Mouse (Mus musculus): Measurements from ENCODE around the gene Tnks2. TPM values are rescaled to one million over a fixed set of nuclear protein-coding genes. Genes with fewer than 3 reads are reported as not detected.

The Tnks2 gene
- polyA plus RNA-seq, 1 experiment from 2014 or later = 13.9 TPM

- H3K4me1 ChIP-seq (replicated peaks; ENCODE audit: control insufficient read depth, insufficient read depth) = no peaks in the 10 kb centered on the region
- TF ChIP-seq CTCF (IDR thresholded peaks at IDR 0.05; ENCODE audit: low read depth) = no peak
- TF ChIP-seq EP300 (optimal IDR thresholded peaks at IDR 0.05) = no peak
- H3K36me3 ChIP-seq (ENCODE audit: control insufficient read depth, insufficient read depth, low read length) = peaks cover 29% of the 10 kb centered on the region
- no peaks in the 10 kb centered on the region for H3K27me3 ChIP-seq (ENCODE audit: control insufficient read depth, insufficient read depth, low read length)
- 87% methylated on average over 3 of the region's 3 CpGs for WGBS
- no peak overlapping the region for H3K27ac ChIP-seq (replicated peaks)
- ATAC-seq (ENCODE audit: low FRiP score, low TSS enrichment) (no peak), DNase-seq (ENCODE audit: low spot score) (no peak)
- H3K4me2 ChIP-seq (replicated peaks; ENCODE audit: low read depth) = no peak overlapping the region
- no peak overlapping the region for H3K9ac ChIP-seq (ENCODE audit: low read length)
- no peak overlapping the region for H3K4me3 ChIP-seq (ENCODE audit: low read depth, low read length)
- H3K9me3 ChIP-seq (ENCODE audit: control insufficient read depth, low read length) = no peaks in the 10 kb centered on the region
Measured at GRCm38 (mm10) chr19:36887706-36888105, 53.7 kb downstream of the Tnks2 start.

GRCm38 (mm10) chr19:36891746-36892145 lies 57.7 kb downstream of the Tnks2 start:
- Histone ChIP-seq H3K27me3 (ENCODE audit: control insufficient read depth, insufficient read depth, low read length) (no peaks in the 10 kb centered on the region), H3K4me3 (ENCODE audit: low read depth, low read length) (no peak overlapping the region), H3K4me1 (replicated peaks; ENCODE audit: control insufficient read depth, insufficient read depth) (no peaks in the 10 kb centered on the region), H3K9me3 (ENCODE audit: control insufficient read depth, low read length) (no peaks in the 10 kb centered on the region), H3K27ac (replicated peaks) (no peak overlapping the region), H3K9ac (ENCODE audit: low read length) (no peak overlapping the region), H3K4me2 (replicated peaks; ENCODE audit: low read depth) (no peak overlapping the region), H3K36me3 (ENCODE audit: control insufficient read depth, insufficient read depth, low read length) (peaks cover 16% of the 10 kb centered on the region)
- TF ChIP-seq CTCF (IDR thresholded peaks at IDR 0.05; ENCODE audit: low read depth) (no peak), EP300 (optimal IDR thresholded peaks at IDR 0.05) (no peak)
- DNase-seq (ENCODE audit: low spot score) (no peak), ATAC-seq (ENCODE audit: low FRiP score, low TSS enrichment) (no peak)
- 93% methylated on average over 3 of the region's 3 CpGs for WGBS

DNA sequence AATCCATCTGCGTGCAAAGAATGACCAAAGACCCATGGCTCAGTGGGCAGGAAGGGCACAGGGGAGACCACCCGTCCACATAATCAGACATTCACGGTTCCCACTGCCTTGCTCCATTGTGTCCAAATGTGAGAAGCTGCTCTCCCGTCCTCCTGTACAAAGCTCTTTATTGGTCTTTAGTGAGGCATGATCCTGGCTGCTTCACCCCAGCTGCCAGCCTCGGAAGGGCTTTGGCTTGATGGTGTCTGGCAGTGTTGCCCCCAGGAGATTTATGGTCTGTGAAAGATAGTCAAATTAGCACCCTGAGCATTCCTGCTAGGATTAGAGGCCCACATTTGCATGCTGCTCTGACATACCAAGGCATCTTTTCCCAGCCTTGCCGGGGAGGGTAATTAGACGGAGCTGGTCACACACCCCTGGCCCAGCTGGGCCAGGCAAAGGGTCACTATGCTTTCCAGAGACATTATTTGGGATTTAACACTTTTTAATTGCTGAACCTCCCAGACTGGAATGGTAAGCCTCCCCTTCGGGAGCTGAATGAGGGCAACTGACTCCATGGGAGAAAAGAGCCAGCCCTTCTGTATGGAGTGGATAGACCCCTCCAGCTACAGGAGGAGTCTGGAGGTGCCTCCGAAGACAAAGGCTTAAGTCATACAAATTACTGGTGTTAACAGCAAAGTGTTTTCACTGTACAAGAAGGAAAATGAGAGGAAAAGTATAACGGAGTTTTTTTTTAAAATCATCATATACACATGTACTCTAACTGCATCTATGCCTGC lies 62.9 kb downstream of the Tnks2 start:
- Histone ChIP-seq H3K9me3 (ENCODE audit: control insufficient read depth, low read length) (no peaks in the 10 kb centered on the region), H3K27me3 (ENCODE audit: control insufficient read depth, insufficient read depth, low read length) (no peaks in the 10 kb centered on the region), H3K9ac (ENCODE audit: low read length) (no peak overlapping the region), H3K4me3 (ENCODE audit: low read depth, low read length) (no peak overlapping the region), H3K4me2 (replicated peaks; ENCODE audit: low read depth) (no peak overlapping the region), H3K4me1 (replicated peaks; ENCODE audit: control insufficient read depth, insufficient read depth) (no peaks in the 10 kb centered on the region), H3K27ac (replicated peaks) (no peak overlapping the region), H3K36me3 (ENCODE audit: control insufficient read depth, insufficient read depth, low read length) (peaks cover 5% of the 10 kb centered on the region)
- WGBS = 30% methylated on average over 10 of the region's 10 CpGs
- no peak for TF ChIP-seq CTCF (IDR thresholded peaks at IDR 0.05; ENCODE audit: low read depth)
- no peak for TF ChIP-seq EP300 (optimal IDR thresholded peaks at IDR 0.05)
- DNase-seq (ENCODE audit: low spot score) = no peak
- ATAC-seq (ENCODE audit: low FRiP score, low TSS enrichment) = no peak

DNA sequence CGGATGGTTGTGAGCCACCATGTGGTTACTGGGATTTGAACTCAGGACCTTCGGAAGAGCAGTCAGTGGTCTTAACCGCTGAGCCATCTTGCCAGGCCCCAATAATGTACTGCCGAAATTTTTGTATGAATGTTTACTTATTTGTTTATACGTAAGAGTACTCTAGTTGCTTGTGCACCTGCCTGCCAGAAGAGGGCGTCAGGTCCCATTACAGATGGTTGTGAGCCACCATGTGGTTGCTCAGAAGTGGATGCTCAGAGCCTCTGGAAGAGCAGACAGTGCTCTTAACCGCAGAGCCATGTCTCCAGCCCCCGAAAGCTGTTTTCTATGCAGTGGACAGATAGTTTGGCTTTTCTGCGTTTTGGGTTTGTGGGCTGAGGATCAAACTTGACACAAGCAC lies 63.7 kb downstream of the Tnks2 start:
- no peak overlapping the region for H3K4me2 ChIP-seq (replicated peaks; ENCODE audit: low read depth)
- H3K9me3 ChIP-seq (ENCODE audit: control insufficient read depth, low read length) = no peaks in the 10 kb centered on the region
- peak; percentile 36 for DNase-seq (ENCODE audit: low spot score)
- no peaks in the 10 kb centered on the region for H3K4me1 ChIP-seq (replicated peaks; ENCODE audit: control insufficient read depth, insufficient read depth)
- no peak for ATAC-seq (ENCODE audit: low FRiP score, low TSS enrichment)
- peak; percentile 75 for TF ChIP-seq CTCF (IDR thresholded peaks at IDR 0.05; ENCODE audit: low read depth)
- TF ChIP-seq EP300 (optimal IDR thresholded peaks at IDR 0.05) = no peak
- no peak overlapping the region for H3K9ac ChIP-seq (ENCODE audit: low read length)
- peaks cover 5% of the 10 kb centered on the region for H3K36me3 ChIP-seq (ENCODE audit: control insufficient read depth, insufficient read depth, low read length)
- no peak overlapping the region for H3K27ac ChIP-seq (replicated peaks)
- H3K27me3 ChIP-seq (ENCODE audit: control insufficient read depth, insufficient read depth, low read length) = no peaks in the 10 kb centered on the region
- no peak overlapping the region for H3K4me3 ChIP-seq (ENCODE audit: low read depth, low read length)
- WGBS = 51% methylated on average over 9 of the region's 9 CpGs

- no peaks in the 10 kb centered on the region for H3K9me3 ChIP-seq (ENCODE audit: control insufficient read depth, low read length)
- H3K4me3 ChIP-seq (ENCODE audit: low read depth, low read length) = no peak overlapping the region
- TF ChIP-seq EP300 (optimal IDR thresholded peaks at IDR 0.05) = no peak
- TF ChIP-seq CTCF (IDR thresholded peaks at IDR 0.05; ENCODE audit: low read depth) = no peak
- H3K27me3 ChIP-seq (ENCODE audit: control insufficient read depth, insufficient read depth, low read length) = no peaks in the 10 kb centered on the region
- no peaks in the 10 kb centered on the region for H3K36me3 ChIP-seq (ENCODE audit: control insufficient read depth, insufficient read depth, low read length)
- H3K4me2 ChIP-seq (replicated peaks; ENCODE audit: low read depth) = peak overlapping the region; percentile 91; the same call in 1 of the 2 replicates
- H3K27ac ChIP-seq (replicated peaks) = no peak overlapping the region
- ATAC-seq (ENCODE audit: low FRiP score, low TSS enrichment) = no peak
- no peak for DNase-seq (ENCODE audit: low spot score)
- no peak overlapping the region for H3K9ac ChIP-seq (ENCODE audit: low read length)
- 38% methylated on average over 7 of the region's 7 CpGs for WGBS
- H3K4me1 ChIP-seq (replicated peaks; ENCODE audit: control insufficient read depth, insufficient read depth) = no peaks in the 10 kb centered on the region
Measured at GRCm38 (mm10) chr19:36903377-36903776, 69.3 kb downstream of the Tnks2 start.
